Mouse (Mus musculus) CD8-positive naive resting alpha-beta T cell, adult 2 months (primary cell): ENCODE results near the gene Pnrc2.
A peak's percentile ranks its signal among the peaks of the same experiment; 100 is the strongest.

Experiments used
- DNase-seq, 2 experiments: peaks; one replicate each; pipeline ENCODE4 v3.0.0; 2022; ENCODE audit warnings: low read depth in 2 of 2, low spot score in 2 of 2

The Pnrc2 gene

DNA sequence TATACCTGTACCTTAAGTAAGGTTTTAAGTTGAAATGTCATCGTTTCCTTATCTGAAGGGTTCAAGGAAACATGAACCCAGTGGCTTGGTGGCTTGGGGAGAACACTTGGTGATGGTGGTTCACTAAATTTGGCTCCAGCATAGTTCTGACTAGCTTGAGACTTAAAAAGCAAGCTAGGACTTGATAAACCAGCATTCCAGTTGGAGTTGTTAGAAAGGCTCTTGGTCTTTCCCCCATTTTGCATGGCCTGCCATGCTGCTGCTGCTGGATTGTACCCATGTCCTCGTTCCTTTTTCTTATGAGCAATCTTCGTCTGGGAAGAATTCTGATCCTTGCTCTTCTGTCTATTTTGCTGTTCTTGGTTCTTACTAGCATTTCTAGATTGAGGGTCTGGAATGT is 1.6 kb downstream of the Pnrc2 start:
- DNase-seq = no peak

DNA sequence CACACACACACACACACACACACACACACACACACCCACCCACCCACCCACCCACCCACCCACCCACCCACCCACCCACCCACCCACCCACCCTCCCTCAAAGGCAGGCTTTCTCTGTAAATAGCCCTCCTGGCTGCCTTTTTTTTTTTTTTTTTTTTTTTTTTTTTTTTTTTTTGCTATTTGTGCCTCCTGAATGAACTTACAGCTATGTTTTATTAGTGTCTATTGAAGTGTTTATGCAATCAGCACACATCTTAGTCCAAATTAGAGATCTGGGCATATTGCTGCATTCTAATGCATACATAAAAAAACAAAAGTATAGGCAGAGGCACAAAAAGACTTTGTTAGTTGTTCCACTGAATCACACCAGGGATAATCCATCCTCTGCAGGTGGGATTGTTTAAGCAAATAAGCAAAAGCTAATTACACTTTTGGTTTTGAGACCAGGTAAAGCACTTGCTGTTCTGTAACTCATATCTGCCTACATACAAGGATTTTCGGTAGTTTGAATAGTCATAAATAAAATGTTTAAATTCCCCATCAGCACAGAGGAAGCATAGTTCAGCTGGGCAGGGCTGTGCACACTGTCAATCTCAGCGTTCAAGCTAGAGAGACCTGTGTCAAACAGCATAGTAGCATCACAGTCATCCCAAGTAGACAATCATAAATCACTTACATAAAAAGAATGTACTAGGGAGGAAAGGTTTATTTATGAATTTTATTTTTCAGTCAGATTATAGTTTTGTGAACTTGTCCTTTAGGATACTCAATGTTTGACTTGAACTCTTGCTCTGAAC is 3.2 kb downstream of the Pnrc2 start:
- DNase-seq = no peak

DNA sequence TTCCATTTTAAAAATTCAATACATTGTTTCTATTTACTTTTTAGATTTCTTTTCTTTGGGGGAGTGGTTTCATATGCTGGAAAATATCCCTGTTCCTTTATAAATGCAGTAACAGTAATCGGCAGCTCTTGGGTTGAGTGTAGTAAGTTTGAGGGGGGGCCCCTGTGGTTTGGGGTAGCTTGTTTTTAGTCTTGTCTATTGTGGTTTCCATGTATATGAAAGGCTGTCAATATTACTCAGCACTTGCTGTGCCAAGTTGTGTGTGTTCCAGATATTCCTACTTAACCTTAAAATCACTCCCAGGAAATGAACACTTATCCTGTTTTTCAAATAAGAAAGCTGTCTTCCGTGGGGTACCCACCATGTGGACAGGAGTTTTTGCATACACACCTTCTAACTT is 4.7 kb downstream of the Pnrc2 start:
- DNase-seq = peak in 1 of 2 experiments; percentile 36

DNA sequence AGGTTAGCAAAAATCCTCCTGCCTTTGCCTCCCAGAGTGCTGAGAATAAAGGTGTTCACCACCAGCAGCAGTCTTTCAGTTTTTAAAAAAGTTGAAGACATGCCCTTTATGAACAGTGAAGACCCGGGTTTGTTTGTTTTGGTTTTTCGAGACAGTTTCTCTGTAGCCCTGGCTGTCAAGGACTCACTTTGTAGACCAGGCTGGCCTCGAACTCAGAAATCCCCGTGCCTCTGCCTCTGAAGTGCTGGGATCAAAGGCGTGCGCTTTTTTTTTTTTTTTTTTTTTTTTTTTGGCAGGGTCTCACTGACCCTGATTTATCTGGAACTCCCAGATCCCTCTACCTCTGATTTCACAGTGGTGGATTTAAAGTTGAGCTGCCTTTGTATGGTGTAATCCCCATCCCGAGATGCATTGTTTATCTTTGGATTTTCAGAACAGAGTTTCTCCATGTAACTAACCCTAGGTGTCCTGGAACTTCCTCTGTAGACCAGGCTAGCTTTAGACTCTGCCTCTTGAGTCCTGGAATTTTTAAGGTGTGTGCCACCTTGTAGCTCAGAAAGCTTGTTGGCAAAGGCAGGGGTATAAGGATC is 16.0 kb downstream of the Pnrc2 start:
- DNase-seq = no peak

DNA sequence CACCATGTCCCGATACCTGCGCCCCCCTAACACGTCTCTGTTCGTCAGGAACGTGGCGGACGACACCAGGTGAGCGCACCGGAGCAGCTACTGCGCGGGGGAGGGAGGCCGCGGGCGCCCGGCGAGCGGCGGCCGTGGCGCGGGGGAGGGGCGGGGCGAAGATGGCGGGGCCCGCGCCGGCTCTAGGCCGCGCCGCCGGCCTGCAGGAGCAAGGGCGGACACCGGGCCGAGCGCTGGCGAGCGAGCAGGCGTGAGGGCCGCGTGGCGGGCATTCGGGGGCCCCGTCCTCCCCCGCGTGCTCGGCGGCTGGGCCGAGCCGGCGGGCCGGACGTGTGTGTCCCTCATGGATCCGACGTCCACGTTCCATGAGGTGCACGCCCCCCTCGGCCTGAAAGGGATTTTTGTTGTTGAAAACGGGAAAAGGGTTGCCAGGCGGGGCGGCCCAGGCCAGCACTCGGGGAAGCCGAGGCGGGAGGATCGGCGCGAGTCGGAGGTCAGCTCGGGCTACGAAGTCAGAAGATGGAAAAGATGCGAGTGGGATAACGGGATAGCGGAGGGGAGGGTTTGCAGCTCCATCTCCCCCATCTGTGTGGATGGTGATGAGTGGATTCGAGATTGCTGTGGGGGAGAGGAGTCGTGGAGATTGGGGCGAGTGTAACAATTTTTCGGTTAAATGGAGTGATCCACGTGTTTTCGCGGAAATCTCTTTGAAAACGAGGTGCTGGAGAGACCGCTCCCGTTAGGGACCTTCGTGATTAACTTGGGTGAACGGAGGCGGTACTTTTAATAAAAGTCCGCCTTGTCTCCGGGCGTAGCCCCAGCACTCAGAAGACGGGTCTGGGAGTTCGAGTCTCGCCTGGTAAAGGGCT is 17.2 kb downstream of the Pnrc2 start:
- DNase-seq = no peak

DNA sequence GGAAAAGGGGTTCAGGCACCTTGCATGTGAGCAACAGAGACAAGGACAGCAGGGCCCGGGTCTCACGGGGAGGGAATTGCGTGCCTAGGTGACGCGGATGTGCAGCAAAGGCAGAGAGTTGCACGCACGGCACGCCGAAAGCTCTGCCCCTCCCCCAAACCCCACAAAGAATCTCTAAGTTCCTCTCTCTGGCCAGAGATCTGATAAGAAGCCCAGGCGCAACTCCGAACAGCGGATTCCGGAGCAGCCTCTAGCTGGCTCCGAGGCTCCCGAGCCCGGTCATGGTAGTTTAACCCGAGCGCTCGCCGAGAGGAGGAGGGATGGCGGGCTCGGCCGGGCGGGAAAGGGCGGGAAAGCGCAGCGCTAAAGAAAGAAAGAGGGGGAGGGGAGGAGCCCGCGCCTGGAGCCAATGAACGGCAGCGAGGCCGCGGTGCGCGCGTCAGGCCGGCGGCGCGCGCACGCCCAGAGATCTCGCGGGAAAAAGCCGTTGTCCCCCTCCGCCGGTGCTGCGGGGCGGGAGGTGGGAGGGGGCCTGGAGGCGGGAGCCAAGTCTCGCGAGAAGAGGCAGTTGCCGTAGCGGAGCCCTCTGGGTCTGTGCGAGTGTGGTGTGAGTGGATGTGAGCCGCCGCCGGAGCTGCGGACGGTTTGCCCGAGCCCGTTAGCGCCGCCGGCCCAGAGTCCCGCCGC is 18.0 kb downstream of the Pnrc2 start, which contains the start of gene Srsf10:
Gene Srsf10 (plus strand): TSS at position 212 of the 687 bp plus-strand sequence.
- peak; percentile 94 for DNase-seq

DNA sequence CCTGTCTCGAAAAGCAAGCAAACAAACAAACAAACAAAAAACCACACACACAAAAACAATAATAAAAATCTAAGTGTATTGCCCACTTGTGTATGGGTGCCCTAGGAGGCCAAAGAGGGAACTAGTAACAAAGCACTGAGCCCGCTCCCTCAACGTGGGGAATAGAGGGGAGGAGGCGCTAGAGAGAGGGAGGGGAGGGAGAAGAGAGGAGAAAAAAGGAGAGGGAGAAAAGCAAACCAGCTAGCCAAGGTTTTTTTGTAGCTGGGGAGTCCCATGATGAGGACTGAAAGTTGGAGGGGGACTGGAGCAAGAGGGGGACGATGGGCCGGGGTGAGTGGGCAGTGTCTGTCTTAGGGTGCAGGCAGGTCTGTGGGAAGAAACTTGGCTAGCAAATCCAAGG is 18.6 kb downstream of the Pnrc2 start:
- no peak for DNase-seq

DNA sequence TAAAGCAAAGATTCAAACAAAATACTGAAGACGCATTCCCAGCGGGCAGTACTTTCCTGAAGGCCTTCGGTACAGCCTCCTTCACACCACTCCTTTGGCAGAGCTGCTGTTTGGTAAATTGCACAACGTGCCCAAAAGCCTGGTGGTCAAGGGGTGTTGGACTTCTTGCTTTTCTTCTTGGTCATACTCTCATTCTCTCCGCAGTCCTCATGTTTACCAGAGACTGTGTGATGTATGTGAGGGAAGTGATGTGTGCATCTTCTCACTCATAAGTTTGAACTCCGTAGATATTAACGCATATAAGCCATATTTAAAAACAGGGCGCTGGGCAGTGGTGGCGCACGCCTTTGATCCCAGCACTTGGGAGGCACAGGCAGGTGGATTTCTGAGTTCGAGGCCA is 19.0 kb downstream of the Pnrc2 start:
- DNase-seq = no peak

DNA sequence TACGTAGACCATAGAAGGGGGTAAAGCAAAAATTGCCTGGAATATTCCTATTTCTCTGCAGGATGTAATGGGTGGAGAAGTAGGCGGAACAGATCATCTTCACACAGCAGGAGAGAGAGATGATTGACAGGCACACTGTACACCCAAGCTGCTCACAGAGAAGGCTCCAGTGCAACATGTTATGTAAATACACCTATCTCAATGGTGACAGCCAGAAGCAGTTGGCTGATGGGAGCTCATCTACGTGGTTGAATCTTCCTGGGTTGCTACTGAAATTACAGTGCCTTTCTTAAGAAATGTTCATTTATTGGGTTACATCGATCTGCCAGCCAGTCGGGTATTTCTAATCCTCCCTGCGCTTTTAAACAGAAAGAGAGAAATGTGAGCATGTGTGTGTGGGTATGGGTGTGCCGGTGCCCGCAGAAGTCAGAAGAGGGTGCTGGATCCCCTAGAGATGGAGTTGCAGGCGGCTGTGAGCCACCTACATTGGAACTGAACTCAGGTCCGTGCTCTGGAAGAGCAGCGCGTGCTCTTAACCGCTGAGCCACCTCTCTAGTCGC is 19.6 kb downstream of the Pnrc2 start:
- DNase-seq = no peak

DNA sequence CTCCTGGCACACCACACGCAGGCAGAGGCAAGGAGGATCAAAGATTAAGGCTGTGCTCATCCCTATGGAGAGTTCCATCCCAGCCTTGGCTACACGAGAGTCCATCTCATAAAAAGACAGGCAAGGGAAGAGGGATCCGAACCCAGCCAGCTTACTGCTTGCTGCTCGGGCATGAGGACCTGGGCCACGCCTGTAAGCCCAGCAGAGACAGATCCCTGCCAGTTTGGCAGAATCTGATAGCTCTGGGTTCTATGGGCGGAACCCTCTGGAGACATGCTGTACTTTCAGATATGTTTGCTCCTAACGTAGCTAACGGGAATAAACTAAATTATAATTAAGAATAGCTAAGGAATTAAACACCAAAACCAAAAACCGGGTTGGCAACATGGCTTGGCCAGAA is 21.7 kb downstream of the Pnrc2 start:
- no peak for DNase-seq

DNA sequence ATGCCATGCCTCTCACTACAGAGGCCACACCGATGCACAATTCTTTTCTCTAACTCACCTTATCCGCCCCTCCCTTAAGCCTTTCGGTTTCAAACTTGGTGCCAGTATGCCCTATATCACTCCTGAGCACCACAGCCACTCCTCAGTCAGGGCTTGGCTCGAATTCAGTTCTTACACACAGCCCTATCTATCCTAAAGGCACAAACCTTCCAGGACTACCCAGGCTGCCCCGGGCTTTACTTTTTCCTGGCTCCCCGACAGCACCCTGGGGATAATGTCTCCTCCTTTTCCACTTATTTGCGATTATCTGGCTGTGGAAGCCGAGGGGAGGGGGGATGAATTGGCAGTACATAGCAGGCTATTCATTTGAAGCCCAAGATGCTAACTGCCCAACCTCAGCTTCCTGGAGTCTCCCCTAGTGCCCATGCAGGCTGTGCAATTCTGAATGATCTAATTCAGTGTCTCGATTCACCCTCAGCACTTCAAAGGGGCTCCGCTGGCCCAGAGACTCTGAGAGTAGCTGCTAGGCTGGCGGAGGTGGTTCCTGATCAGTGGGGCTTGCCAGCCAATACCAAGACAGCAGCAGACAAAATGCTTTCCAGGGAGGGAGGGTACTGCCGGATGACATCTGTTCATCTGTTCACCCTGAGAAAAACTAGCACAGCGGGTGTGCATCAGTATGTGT is 23.1 kb downstream of the Pnrc2 start:
- DNase-seq = peak in 1 of 2 experiments; percentile 42

DNA sequence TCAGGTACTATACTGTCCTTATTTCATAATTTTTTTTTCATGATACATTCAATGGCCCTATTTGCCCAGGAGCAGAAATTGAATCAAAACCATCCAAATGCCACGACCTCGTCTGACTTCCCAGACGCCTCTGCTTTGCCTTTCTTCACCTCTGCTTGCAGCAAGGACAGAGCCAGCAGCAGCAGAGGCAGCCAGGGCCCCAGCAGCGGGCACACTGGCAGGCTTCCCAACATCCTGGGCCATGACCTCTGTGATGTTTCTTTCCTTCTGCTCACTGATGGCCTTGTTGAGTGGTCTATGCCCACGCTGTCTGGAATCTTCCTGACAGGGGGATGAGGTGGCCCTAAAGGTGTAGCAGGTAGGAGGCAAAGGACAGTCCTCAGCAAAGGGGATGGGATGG is 26.1 kb downstream of the Pnrc2 start:
- no peak for DNase-seq

DNA sequence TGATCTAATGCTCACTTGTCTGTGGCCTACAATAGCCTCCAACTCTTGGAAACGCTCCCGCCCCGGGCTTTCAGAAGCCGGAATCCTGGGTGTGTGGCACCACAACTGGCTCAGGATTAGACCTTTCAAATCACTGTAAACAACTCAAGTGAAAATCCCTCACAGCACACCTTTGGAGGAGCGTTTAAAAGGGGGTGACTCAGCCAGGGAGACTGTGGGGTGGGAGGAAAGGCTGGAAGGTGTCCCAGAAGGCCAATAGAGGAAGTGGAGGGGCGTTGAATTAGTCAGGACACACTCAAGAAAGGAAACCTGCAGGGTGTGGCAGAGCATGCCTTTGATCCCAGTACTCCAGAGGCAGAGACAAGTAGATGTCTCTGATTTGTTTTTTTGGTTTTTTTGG is 29.2 kb downstream of the Pnrc2 start:
- DNase-seq = no peak

DNA sequence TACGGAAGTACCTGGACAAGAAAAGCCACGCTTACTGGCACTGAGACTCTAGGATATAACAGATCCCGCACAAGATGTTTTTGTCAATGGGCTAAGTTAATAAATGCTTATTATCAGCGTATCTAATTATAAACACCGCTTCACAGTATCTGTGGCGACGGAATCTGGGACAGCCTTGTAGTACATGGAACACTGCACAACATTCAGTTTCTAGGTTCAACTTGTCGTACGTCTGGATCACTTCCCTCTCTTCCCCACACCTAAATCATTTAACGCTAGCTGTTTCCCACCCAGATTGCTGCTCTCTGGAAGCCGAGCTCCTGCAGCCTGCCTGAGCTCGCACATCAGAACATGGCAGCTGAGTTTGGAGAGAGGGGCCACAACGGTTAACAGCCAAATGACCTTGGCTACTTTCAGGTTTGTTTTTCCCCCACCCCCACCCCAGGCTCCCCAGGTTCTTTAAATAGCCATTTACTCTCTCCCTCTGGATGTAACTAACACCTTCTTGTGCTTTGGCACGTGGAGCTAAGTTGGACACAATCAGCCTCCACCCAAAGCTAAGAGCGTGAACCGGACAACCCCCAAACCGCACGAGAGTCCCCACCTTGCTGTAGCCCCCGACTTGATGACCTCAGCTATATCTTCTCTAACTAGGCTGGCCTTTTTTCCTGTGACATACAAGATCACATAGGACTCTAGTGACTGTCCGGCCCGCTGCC is 34.2 kb downstream of the Pnrc2 start:
- DNase-seq = no peak

DNA sequence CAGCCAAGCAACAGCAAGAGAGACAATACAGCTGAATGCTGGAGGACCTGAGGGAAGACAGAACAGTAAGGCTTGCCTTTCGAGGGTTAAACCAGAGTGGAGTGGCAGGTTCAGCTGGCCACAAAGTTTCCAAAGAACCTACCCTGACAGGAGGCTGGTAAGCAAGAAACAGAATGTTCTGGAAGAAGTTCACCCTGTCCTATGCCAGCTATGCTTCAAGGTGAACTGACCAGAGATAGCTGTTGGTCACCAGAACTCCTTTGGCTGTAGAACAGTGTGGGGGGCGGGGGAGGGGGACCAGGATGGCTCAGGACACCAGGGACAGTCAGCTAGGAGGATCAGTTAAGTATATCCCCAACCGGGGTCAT is 34.7 kb downstream of the Pnrc2 start:
- DNase-seq = no peak

DNA sequence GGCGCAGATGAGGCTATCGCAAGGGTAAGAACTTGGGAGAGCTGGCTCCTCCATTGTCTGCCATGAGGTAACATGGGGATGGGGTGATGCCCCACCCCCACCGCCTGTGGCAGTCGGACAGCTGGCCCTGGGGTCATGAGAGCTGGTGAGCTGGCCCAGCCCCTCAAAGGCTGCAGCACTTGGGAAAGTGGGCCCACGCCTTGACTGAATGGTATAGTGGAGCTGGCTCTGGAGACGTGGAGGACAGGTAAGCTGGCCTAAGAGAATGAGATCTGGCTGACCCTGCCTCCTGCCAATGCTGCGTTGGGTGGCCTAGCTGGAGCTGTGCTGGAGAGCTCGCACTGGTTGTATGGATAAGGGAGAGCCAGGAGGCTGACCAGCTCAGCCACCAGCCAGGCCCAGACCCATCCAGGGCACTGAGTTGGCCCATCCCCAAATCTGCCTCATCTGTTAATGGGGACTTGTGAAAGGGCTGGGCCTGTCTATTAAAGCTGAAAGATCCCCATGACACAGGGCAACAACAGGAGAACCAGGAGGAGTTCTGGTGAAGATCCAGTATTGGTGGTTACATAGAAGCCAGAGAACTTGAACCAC is 39.4 kb downstream of the Pnrc2 start:
- no peak for DNase-seq

DNA sequence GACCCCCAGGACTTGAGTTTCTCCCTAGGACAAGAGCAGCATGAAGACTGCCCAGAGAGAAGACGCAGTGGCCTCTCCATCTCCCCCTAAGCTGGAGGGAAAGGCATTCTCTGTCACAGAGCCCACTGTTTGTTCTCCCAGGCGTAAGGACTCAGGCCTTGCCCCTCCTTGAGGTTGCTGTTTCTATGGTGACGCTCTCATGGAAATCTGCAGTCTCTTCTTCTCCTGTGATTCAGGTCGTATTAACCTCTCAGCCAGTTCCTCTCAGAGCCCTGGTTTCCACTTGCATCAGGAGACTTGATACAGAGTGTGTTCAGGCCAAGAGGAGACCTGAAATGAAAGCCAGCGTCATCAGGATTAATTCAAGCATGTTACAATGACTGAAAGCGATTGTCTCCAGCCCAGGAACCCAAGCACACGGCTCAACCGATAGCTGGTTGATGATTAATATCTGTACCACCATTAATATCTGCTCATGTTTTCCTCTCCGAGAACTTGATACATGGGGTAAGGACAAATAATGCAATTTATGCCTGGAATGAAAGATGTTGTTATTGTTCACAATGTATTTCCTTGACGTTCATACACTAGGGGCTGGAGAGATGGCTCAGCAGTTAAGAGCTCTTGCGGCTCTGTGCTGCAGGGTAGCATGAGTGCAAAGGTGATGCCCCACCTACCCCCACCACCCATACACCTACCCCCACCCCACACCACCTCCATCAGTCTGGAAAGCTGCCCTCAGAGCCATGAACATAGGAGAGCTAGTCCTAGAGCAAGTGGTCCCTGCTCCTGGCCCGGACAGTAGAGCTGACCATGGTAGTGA is 40.1 kb downstream of the Pnrc2 start:
- DNase-seq = no peak

DNA sequence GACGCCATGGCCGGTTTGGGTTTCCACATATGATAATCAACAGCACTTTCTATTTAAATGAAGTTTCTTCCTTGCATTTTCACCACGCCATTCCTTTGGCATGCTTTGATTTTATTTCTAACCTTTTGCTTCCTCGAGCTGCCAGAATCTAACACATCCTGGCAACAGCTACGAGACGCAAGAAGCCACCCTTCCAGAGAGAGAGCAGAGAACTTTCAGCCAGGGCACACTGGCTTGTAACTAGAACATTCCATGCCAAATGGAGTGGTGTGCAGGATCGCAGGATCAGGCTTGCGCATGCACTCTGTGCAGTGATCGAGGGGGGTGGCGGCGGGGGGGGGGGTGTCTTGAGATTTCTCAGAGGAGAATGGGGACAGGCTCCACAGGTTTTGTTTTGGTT is 41.6 kb downstream of the Pnrc2 start:
- no peak for DNase-seq

DNA sequence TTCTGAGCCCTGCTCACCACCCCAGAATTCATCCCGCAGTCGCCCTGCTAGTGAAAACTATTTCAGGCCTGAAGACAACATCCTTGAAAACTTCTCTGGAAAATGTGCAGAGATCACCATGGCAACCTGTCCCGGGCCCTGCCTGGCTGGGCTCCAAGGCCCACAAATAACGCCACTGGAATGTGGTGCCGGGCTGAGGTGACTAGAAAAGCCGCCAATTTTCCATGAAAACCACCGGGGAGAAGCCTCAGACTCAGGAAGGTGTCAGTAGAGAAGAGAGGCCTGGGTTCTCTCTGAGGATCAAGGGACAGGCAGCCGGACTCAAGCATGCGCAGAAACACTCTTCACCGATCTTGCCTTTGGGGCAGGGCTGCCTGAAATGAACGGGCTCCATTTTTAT is 45.2 kb downstream of the Pnrc2 start:
- no peak for DNase-seq
